Mouse (Mus musculus): ENCODE data around the gene Trpv4.
A peak's percentile ranks its signal among the peaks of the same experiment; 100 is the strongest.

DNA sequence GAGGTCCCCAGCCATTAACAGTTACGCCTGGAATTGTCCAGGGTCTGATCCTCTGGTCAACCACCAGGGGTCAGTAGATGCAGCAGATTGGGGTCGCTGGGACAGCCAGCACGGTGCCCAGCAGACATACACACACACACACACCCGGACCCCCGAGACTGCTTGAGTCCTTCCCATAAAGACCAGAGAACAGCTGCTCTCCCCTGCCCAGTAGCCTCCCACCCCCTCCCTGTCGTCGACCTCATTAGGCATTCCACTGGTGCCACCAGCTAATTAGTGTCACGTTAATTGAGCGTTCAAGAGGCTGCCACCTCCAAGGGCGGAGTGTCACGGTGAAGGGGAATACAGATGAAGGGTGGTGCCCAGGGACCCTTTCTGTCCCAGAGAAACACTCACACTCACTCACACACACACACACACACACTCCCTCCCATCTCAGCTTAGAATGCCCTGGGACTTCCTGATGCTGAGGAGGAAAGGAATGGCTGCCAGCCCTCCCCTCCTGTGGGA, 53.4 kb downstream of the Trpv4 start:
- TF ChIP-seq POLR2A (IDR thresholded peaks at IDR 0.05; ENCODE audit: borderline replicate concordance, extremely low read depth, insufficient read depth, insufficient read length, poor library complexity, severe bottlenecking) (no peak), CTCF (IDR thresholded peaks at IDR 0.05; ENCODE audit: borderline replicate concordance, extremely low read depth, insufficient read depth, insufficient read length) (peak; percentile 64)
